Mouse (Mus musculus): ENCODE measurements around the gene Ezh1. TPM values are rescaled to one million over a fixed set of nuclear protein-coding genes. Genes with fewer than 3 reads are reported as not detected.

Ezh1 gene
- total RNA-seq (2014; fragmentation: Nextera tagmentation), result 46.1 and 55.9 TPM in 2 replicates
- 23.9 and 25.4 TPM in 2 replicates for total RNA-seq (2017)
- polyA plus RNA-seq (2012), result 2.0 and 4.2 TPM in 2 replicates

GRCm38 (mm10) chr11:101226065-101226701 lies at the start of gene Ezh1:
Ezh1 (minus strand) TSS chr11:101226463.
- DNase-seq (ENCODE audit: low spot score) (peak; percentile 87), ATAC-seq (ENCODE audit: extremely low read depth, insufficient number of reproducible peaks, low FRiP score, poor library complexity, severe bottlenecking) (peak; percentile 66)
- TF ChIP-seq POLR2AphosphoS5 (IDR thresholded peaks at IDR 0.05; ENCODE audit: insufficient replicate concordance, low read depth, low read length), result no peak
- no peak for TF ChIP-seq GATA1 (IDR thresholded peaks at IDR 0.05; ENCODE audit: borderline replicate concordance, low read length)
- no peak for TF ChIP-seq TAL1 (conservative IDR thresholded peaks at IDR 0.05; ENCODE audit: low read depth, low read length)
- no peak for TF ChIP-seq CTCF (IDR thresholded peaks at IDR 0.05; ENCODE audit: low read depth, low read length)
- H3K9me3 ChIP-seq (replicated peaks), result no peaks in the 10 kb centered on the region
- peaks cover 5% of the 10 kb centered on the region for H3K36me3 ChIP-seq (replicated peaks)
- H3K4me3 ChIP-seq (ENCODE audit: low read depth, low read length), result peak within 1 kb of the TSS; percentile 91
- H3K4me1 ChIP-seq (ENCODE audit: insufficient read depth, low read depth, low read length), result peaks cover 60% of the 10 kb centered on the region
- peaks cover 36% of the 10 kb centered on the region for H3K27me3 ChIP-seq (ENCODE audit: insufficient read depth, low read length)

- TF ChIP-seq TAL1 (conservative IDR thresholded peaks at IDR 0.05; ENCODE audit: low read depth, low read length) (no peak), GATA2 (IDR thresholded peaks at IDR 0.05; ENCODE audit: borderline replicate concordance, low read depth, low read length) (no peak), GATA1 (IDR thresholded peaks at IDR 0.05; ENCODE audit: borderline replicate concordance, low read length) (no peak)
- Histone ChIP-seq H3K36me3 (replicated peaks) (peaks cover 73% of the 10 kb centered on the region), H3K4me3 (ENCODE audit: low read depth, low read length) (no peak overlapping the region), H3K9me3 (replicated peaks) (no peaks in the 10 kb centered on the region), H3K27me3 (ENCODE audit: insufficient read depth, low read length) (no peaks in the 10 kb centered on the region), H3K4me1 (ENCODE audit: insufficient read depth, low read depth, low read length) (peaks cover 62% of the 10 kb centered on the region)
- no peak for ATAC-seq (ENCODE audit: extremely low read depth, insufficient number of reproducible peaks, low FRiP score, poor library complexity, severe bottlenecking)
- DNase-seq (ENCODE audit: low spot score), result no peak
Observed at GRCm38 (mm10) chr11:101275309-101275708, 49.0 kb upstream of the Ezh1 start.

DNA sequence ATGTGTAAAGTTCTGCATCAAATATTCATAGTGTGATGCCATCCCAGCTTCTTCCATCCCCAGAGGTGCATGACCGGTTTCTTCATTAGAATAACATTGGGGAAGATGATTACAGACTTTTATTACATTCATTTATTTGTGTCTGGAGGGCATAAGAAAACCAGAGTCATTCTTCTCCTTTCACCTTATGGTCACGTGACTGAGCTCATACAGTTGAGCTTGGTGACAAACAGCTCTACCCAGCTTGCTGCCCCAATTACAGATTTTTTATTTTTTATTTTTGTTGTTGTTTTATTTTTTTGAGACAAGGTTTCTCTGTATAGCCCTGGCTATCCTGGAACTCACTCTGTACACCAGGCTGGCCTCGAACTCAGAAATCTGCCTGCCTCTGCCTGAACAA lies 46.2 kb upstream of the Ezh1 start:
- TF ChIP-seq GATA1 (IDR thresholded peaks at IDR 0.05; ENCODE audit: borderline replicate concordance, low read length) (no peak), POLR2AphosphoS5 (IDR thresholded peaks at IDR 0.05; ENCODE audit: insufficient replicate concordance, low read depth, low read length) (no peak), CTCF (IDR thresholded peaks at IDR 0.05; ENCODE audit: low read depth, low read length) (no peak), GATA2 (IDR thresholded peaks at IDR 0.05; ENCODE audit: borderline replicate concordance, low read depth, low read length) (no peak), TAL1 (conservative IDR thresholded peaks at IDR 0.05; ENCODE audit: low read depth, low read length) (no peak)
- no peak for DNase-seq (ENCODE audit: low spot score)

DNA sequence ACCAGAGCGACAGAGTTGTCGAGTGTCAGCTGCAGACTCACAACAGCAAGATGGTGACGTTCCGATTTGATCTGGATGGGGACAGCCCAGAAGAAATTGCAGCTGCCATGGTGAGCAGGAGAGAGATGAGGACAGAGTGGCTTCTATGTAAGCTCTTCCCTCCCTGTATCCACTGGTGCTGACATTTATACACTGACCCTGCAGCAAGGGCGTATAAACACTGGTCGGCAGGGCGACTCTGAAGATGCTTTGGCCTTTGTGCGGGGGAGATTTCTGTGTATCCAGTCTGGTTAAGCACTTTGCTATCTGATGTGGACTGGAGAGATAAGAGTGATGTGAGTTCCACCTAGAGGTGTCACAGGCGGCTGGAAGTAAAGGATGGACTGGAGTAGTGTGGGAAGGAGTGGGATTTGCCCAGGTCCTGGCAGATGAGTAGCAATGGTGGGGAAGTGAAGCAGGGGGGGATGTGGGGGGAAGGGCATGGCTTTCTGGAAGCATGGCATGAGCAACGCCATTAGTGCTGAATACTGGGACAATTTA lies 43.4 kb upstream of the Ezh1 start:
- DNase-seq (ENCODE audit: low spot score), result no peak
- peaks cover 88% of the 10 kb centered on the region for H3K36me3 ChIP-seq (replicated peaks)
- H3K9me3 ChIP-seq (replicated peaks), result no peaks in the 10 kb centered on the region
- H3K4me3 ChIP-seq (ENCODE audit: low read depth, low read length), result peak overlapping the region; percentile 3; the same call in 1 of the 2 replicates
- H3K27me3 ChIP-seq (ENCODE audit: insufficient read depth, low read length), result no peaks in the 10 kb centered on the region
- peaks cover 43% of the 10 kb centered on the region for H3K4me1 ChIP-seq (ENCODE audit: insufficient read depth, low read depth, low read length)
- no peak for ATAC-seq (ENCODE audit: extremely low read depth, insufficient number of reproducible peaks, low FRiP score, poor library complexity, severe bottlenecking)
- TF ChIP-seq POLR2AphosphoS5 (IDR thresholded peaks at IDR 0.05; ENCODE audit: insufficient replicate concordance, low read depth, low read length) (no peak), TAL1 (conservative IDR thresholded peaks at IDR 0.05; ENCODE audit: low read depth, low read length) (peak; percentile 15; the same call in 1 of the 2 replicates)

More for the DNA sequence above, 46.2 kb upstream of the Ezh1 start:
- no peak overlapping the region for H3K4me3 ChIP-seq (ENCODE audit: low read depth, low read length)
- no peaks in the 10 kb centered on the region for H3K9me3 ChIP-seq (replicated peaks)
- peaks cover 91% of the 10 kb centered on the region for H3K36me3 ChIP-seq (replicated peaks)
- peaks cover 65% of the 10 kb centered on the region for H3K4me1 ChIP-seq (ENCODE audit: insufficient read depth, low read depth, low read length)
- H3K27me3 ChIP-seq (ENCODE audit: insufficient read depth, low read length), result no peaks in the 10 kb centered on the region
- ATAC-seq (ENCODE audit: extremely low read depth, insufficient number of reproducible peaks, low FRiP score, poor library complexity, severe bottlenecking), result no peak

DNA sequence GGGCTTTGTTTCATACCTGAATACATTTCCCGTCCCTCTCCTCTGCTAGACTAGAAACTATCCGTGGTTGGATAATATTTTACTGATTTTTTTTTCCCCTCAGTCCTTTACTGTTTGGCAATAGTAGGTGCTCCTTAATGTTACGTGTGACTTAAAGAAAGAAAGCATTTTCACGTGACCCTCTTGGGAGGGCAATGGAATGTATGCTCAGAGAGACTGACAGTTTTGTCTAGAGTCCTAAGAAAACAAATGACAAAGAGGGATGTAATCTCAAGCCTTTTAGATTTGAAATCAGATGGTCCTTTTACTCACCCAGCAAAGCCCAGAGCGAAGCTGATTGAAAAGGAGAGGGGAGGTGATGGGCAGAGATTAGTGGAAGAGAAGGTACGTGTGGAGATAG lies 39.6 kb upstream of the Ezh1 start:
- Histone ChIP-seq H3K4me1 (ENCODE audit: insufficient read depth, low read depth, low read length) (peaks cover 59% of the 10 kb centered on the region), H3K4me3 (ENCODE audit: low read depth, low read length) (no peak overlapping the region), H3K9me3 (replicated peaks) (no peaks in the 10 kb centered on the region), H3K36me3 (replicated peaks) (peaks cover 74% of the 10 kb centered on the region), H3K27me3 (ENCODE audit: insufficient read depth, low read length) (no peaks in the 10 kb centered on the region)
- ATAC-seq (ENCODE audit: extremely low read depth, insufficient number of reproducible peaks, low FRiP score, poor library complexity, severe bottlenecking), result no peak
- TF ChIP-seq CTCF (IDR thresholded peaks at IDR 0.05; ENCODE audit: low read depth, low read length) (no peak), POLR2AphosphoS5 (IDR thresholded peaks at IDR 0.05; ENCODE audit: insufficient replicate concordance, low read depth, low read length) (no peak), GATA2 (IDR thresholded peaks at IDR 0.05; ENCODE audit: borderline replicate concordance, low read depth, low read length) (no peak), TAL1 (conservative IDR thresholded peaks at IDR 0.05; ENCODE audit: low read depth, low read length) (no peak), GATA1 (IDR thresholded peaks at IDR 0.05; ENCODE audit: borderline replicate concordance, low read length) (no peak)
- no peak for DNase-seq (ENCODE audit: low spot score)

- DNase-seq (ENCODE audit: low spot score), result no peak
- ATAC-seq (ENCODE audit: extremely low read depth, insufficient number of reproducible peaks, low FRiP score, poor library complexity, severe bottlenecking), result no peak
- no peaks in the 10 kb centered on the region for H3K27me3 ChIP-seq (ENCODE audit: insufficient read depth, low read length)
- H3K36me3 ChIP-seq (replicated peaks), result peaks cover 67% of the 10 kb centered on the region
- TF ChIP-seq TAL1 (conservative IDR thresholded peaks at IDR 0.05; ENCODE audit: low read depth, low read length), result no peak
- TF ChIP-seq POLR2AphosphoS5 (IDR thresholded peaks at IDR 0.05; ENCODE audit: insufficient replicate concordance, low read depth, low read length), result no peak
- no peaks in the 10 kb centered on the region for H3K9me3 ChIP-seq (replicated peaks)
- no peak overlapping the region for H3K4me3 ChIP-seq (ENCODE audit: low read depth, low read length)
- peaks cover 60% of the 10 kb centered on the region for H3K4me1 ChIP-seq (ENCODE audit: insufficient read depth, low read depth, low read length)
Observed at GRCm38 (mm10) chr11:101264954-101265471, 38.8 kb upstream of the Ezh1 start.

Measured in G1E (cell line).